Mouse (Mus musculus) megakaryocyte, embryonic 14.5 days (primary cell): Measurements from ENCODE around the gene Usp10. TPM values are rescaled to one million over a fixed set of nuclear protein-coding genes. Genes with fewer than 3 reads are reported as not detected.

ENCODE experiments used
- H3K27me3 ChIP-seq: replicated peaks from 2 replicates; pipeline ENCODE3; 2012; ENCODE audit warnings: inconsistent platforms
- H3K36me3 ChIP-seq: replicated peaks from 2 replicates; pipeline ENCODE3; 2012; ENCODE audit warnings: low read length, inconsistent platforms, mixed read lengths
- H3K4me1 ChIP-seq: 2 replicates; pipeline ENCODE4 v1.6.1; 2012; ENCODE audit warnings: inconsistent platforms
- H3K4me3 ChIP-seq: replicated peaks from 2 replicates; pipeline ENCODE3; 2012; ENCODE audit warnings: moderate library complexity, mild to moderate bottlenecking, inconsistent platforms
- H3K9me3 ChIP-seq: 2 replicates; pipeline ENCODE4 v1.6.1; 2012; ENCODE audit warnings: inconsistent platforms
- FLI1 ChIP-seq: IDR thresholded peaks from 2 replicates; pipeline ENCODE4 v1.6.1; 2012; ENCODE audit warnings: low read length, inconsistent platforms, mixed read lengths
- GATA1 ChIP-seq: IDR thresholded peaks from 3 replicates; pipeline ENCODE4 v1.6.1; 2012; ENCODE audit warnings: mixed read lengths, low read length, inconsistent platforms, borderline replicate concordance
- polyA plus RNA-seq: library from polyadenylated mRNA; stranded (reverse); fragments of >175 nt; gene quantifications from 2 replicates; pipeline ENCODE4 v1.2.3, GENCODE M21; 2012; ENCODE audit warnings: low replicate concordance; ENCODE audit not compliant: insufficient read depth

Gene Usp10
- polyA plus RNA-seq, 1 experiment: 15.0 TPM

DNA sequence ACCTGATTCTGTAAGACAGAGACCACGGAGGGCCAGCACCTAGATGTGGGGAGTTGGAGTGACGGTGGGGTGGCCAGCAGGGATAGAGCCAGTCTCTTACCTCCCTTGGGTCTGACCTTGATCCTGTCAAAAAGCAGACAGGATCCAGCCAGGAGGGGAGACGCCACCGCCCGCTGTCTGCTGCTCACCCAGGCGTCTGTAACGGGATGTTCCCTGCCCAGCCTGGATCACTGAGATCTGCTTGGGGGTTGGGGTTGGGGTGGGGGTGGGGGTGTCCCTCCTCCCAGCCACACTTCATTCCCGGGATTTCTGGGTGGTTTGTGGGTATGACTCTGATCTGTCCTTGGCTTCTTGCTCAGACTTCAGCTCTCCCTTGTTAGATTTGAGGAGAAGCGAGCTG lies 92.2 kb downstream of the Usp10 start:
- no peaks in the 10 kb centered on the region for H3K9me3 ChIP-seq
- H3K27me3 ChIP-seq: peaks cover 66% of the 10 kb centered on the region
- H3K4me1 ChIP-seq: no peaks in the 10 kb centered on the region
- H3K36me3 ChIP-seq: no peaks in the 10 kb centered on the region
- no peak overlapping the region for H3K4me3 ChIP-seq
- TF ChIP-seq FLI1: no peak
- TF ChIP-seq GATA1: no peak

- Histone ChIP-seq H3K9me3 (no peaks in the 10 kb centered on the region), H3K36me3 (no peaks in the 10 kb centered on the region), H3K27me3 (peaks cover 59% of the 10 kb centered on the region), H3K4me1 (no peaks in the 10 kb centered on the region), H3K4me3 (no peak overlapping the region)
- no peak for TF ChIP-seq GATA1
- TF ChIP-seq FLI1: no peak
Measured at GRCm38 (mm10) chr8:120004154-120004702, 94.1 kb downstream of the Usp10 start.

DNA sequence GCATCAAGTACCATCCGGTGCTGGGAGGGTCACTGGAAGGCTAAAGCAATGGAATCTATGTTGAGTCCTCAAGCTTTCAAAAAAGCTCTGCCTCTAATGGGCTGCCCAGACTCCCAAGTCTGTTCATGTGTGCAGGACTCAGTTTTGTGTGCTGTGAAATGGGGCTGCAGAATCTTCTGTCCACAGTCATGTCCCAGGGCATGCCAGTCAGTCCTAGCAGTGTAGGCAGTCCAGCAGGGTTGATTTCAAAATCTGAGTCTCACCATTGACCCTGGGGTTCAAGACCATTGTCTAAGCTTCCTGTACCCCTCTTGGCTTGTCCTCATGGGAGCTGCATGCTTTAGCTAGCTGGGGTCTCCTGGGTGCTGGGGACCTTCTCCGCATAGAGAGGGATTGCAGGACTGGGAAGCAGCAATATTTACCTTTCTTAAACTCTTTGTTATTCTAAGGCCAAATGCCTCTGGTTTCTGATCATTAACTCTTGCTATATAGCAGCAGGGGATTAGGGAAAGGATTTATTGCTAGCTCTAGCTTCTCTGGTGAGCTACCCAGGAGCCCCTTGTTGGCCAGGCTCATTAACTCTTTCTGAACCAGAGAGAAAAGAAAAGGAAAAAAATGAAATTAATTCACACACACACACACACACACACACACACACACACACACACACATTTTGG lies 94.7 kb downstream of the Usp10 start:
- no peak overlapping the region for H3K4me3 ChIP-seq
- H3K27me3 ChIP-seq: peaks cover 64% of the 10 kb centered on the region
- H3K9me3 ChIP-seq: no peaks in the 10 kb centered on the region
- no peak for TF ChIP-seq GATA1
- TF ChIP-seq FLI1: no peak
- H3K4me1 ChIP-seq: no peaks in the 10 kb centered on the region
- no peaks in the 10 kb centered on the region for H3K36me3 ChIP-seq

DNA sequence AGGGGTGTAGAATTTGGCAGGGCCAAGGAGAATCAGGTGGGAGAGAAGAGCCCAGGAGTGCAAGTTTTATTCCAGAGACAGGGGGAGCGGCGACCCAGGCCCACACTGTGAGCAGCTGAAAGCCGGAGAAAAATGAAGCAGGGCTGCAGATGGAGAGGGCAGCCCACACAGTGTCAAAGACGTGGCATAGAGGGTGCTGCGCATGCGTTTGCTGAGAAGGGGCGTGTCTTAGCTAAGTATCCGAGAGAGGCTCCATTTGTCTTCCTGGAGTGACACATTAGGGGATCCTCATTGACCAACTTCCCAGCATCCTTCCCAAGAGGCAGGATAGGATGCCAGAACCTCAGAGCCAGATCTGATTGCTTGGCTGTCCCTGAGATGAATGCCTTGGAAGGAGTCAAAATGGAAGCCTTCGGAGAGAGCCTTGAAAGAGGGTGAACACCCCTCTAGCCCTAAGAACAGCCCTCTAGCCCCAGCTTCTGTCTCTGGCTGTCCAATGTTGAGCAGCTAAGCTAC lies 96.5 kb downstream of the Usp10 start:
- Histone ChIP-seq H3K9me3 (no peaks in the 10 kb centered on the region), H3K36me3 (no peaks in the 10 kb centered on the region), H3K4me3 (no peak overlapping the region), H3K4me1 (no peaks in the 10 kb centered on the region), H3K27me3 (peaks cover 69% of the 10 kb centered on the region)
- TF ChIP-seq FLI1 (no peak), GATA1 (no peak)

Other genes with a start within 250 kb of the Usp10 start
- gene Wfdc1, start 244.0 kb upstream of the Usp10 start, polyA plus RNA-seq: not detected in 2 replicates
- gene Atp2c2, start 210.4 kb upstream of the Usp10 start, polyA plus RNA-seq: not detected in 2 replicates
- 1.7 and 2.0 TPM in 2 replicates for gene Tldc1, start 131.9 kb upstream of the Usp10 start, polyA plus RNA-seq
- 413 and 593 TPM in 2 replicates for gene Cotl1, start 69.8 kb upstream of the Usp10 start, polyA plus RNA-seq
- 5.2 and 14.1 TPM in 2 replicates for gene Klhl36, start 48.1 kb upstream of the Usp10 start, polyA plus RNA-seq
- gene Gm20388, start 481 bp downstream of the Usp10 start, polyA plus RNA-seq: 111 and 175 TPM in 2 replicates
- gene Crispld2, start 82.1 kb downstream of the Usp10 start, polyA plus RNA-seq: 0.83 TPM in 1 of 2 replicates, not detected in the other
- gene Zdhhc7, start 191.1 kb downstream of the Usp10 start, polyA plus RNA-seq: 29.1 and 34.2 TPM in 2 replicates
- gene 6430548M08Rik, start 203.8 kb downstream of the Usp10 start, polyA plus RNA-seq: 2.4 and 4.1 TPM in 2 replicates